Mouse (Mus musculus) lung, postnatal 0 days (tissue): ENCODE measurements at regions not wholly inside any gene's neighbourhood (a gene's known extent, or its start where the extent isn't known, plus 50 kb on each side); places are given as distances from the start of the nearest gene placed in this dataset.

Source experiments
- ATAC-seq: fragments of 200-750 bp; cut with Nextera tagmentation; 2 replicates; pipeline ENCODE4 v1.8.0; 2017; ENCODE audit warnings: moderate library complexity
- DNase-seq: peaks from one replicate; pipeline ENCODE4 v3.0.0-alpha.2; 2016; ENCODE audit warnings: low spot score
- H3K27ac ChIP-seq: fragments of 300-500 bp; sonication (generic); 2 replicates; pipeline ENCODE4 v1.5.1; 2014; ENCODE audit warnings: antibody characterized with exemption, mild to moderate bottlenecking, low read length, mixed read lengths
- H3K27me3 ChIP-seq: fragments of 300-500 bp; sonication (generic); replicated peaks from 2 replicates; pipeline ENCODE4 v1.6.1; 2014; ENCODE audit warnings: low read length, mixed read lengths; ENCODE audit not compliant: insufficient read depth
- H3K36me3 ChIP-seq: fragments of 300-500 bp; sonication (generic); 2 replicates; pipeline ENCODE4 v1.6.1; 2014; ENCODE audit warnings: low read length, mixed read lengths; ENCODE audit not compliant: insufficient read depth
- H3K4me1 ChIP-seq: fragments of 300-500 bp; sonication (generic); 2 replicates; pipeline ENCODE4 v1.6.1; 2014; ENCODE audit warnings: antibody characterized with exemption, low read depth, low read length, mixed read lengths; ENCODE audit not compliant: insufficient read depth
- H3K4me2 ChIP-seq: fragments of 300-500 bp; sonication (generic); replicated peaks from 2 replicates; pipeline ENCODE4 v1.6.1; 2014; ENCODE audit warnings: low read depth, mild to moderate bottlenecking, low read length, moderate library complexity, mixed read lengths
- H3K4me3 ChIP-seq: fragments of 300-500 bp; sonication (generic); 2 replicates; pipeline ENCODE4 v1.5.1; 2014; ENCODE audit warnings: low read depth, low read length
- H3K9ac ChIP-seq: fragments of 300-500 bp; sonication (generic); replicated peaks from 2 replicates; pipeline ENCODE4 v1.6.1; 2014; ENCODE audit warnings: low read depth, mild to moderate bottlenecking
- H3K9me3 ChIP-seq: fragments of 300-500 bp; sonication (generic); 2 replicates; pipeline ENCODE4 v1.6.1; 2016; ENCODE audit warnings: low read length, mixed read lengths
- CTCF ChIP-seq: IDR thresholded peaks from 2 replicates; pipeline ENCODE4 v1.5.1; 2016; ENCODE audit warnings: antibody characterized with exemption, mild to moderate bottlenecking
- EP300 ChIP-seq: IDR thresholded peaks from 2 replicates; pipeline ENCODE4 v1.6.1; 2016; ENCODE audit warnings: antibody characterized with exemption, mild to moderate bottlenecking, control low read depth
- WGBS: fragments of 180-500 bp; shearing (Covaris S2); extraction: QIAGEN DNeasy Blood & Tissue Kit; methylation state at CpG from one replicate; pipeline ENCODE4 v1.1.7; 2014; 5-methylcytosine and 5-hydroxymethylcytosine counted together

DNA sequence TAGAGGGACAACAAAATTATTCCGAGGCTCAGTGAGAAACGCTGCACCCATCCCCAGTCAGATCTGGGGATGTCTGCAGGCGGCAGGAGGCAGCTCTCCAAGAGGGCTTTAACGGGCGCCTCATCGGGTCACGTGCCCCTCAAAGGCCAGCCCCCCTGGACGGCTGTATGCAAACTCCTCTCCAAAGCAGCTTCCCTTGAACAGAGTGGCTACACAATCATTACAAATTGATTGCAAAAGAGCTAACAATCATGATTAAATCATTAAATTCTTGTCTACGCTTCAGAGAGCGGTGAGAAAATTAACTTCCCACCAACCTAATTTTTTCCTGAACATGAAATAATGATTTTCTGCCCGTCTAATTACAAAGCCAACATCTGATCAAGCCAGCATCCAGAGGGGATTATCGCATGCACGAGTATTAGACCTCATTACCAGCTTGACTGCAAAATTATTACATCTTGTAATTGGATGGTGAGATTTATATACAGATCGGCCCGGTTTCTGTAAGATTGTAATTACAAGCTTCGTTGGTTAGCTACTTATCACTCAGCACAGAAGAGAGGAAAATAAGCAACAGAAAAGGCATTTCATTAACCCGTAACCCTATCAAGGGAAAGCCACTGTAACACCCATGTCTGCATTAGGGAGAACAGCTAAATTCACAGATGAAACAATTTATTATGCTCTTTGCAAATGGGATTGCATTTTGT is 128.6 kb upstream of the Irx6 start:
- Histone ChIP-seq H3K27ac (no peak overlapping the region), H3K4me3 (no peak overlapping the region), H3K4me2 (no peak overlapping the region), H3K4me1 (no peaks in the 10 kb centered on the region), H3K27me3 (no peaks in the 10 kb centered on the region), H3K9me3 (no peaks in the 10 kb centered on the region), H3K9ac (no peak overlapping the region), H3K36me3 (no peaks in the 10 kb centered on the region)
- DNase-seq (no peak), ATAC-seq (no peak)
- TF ChIP-seq EP300, result no peak
- TF ChIP-seq CTCF, result no peak
- WGBS, result 50% methylated on average over 17 of the region's 17 CpGs

GRCm38 (mm10) chr8:92555140-92555539 is 118.9 kb upstream of the Irx6 start:
- ATAC-seq, result no peak
- WGBS, result 81% methylated on average over 12 of the region's 12 CpGs

DNA sequence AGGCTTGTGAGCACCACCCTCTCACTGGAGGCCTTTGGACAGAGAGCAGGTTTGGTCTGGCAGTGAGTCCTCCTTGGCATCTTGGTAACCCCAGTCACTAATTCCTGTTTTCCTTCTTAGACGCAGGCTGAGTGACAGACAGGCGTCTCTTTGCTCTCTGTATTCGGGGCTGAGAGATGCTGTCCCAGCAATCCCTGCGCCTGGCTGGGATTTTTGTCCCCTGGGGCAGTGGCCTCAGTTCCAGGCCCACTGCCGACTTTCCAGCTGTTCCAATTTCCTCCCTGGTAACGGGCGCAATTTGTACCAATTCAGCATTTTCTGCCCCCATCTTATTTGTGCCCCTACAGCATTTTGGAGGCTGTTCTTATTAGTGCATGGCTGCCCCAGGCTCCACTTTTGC is 118.5 kb upstream of the Irx6 start:
- TF ChIP-seq EP300 (no peak), CTCF (no peak)
- 81% methylated on average over 7 of the region's 7 CpGs for WGBS
- no peak for ATAC-seq
- no peaks in the 10 kb centered on the region for H3K36me3 ChIP-seq
- no peak overlapping the region for H3K9ac ChIP-seq
- no peak overlapping the region for H3K27ac ChIP-seq
- H3K4me2 ChIP-seq, result no peak overlapping the region
- no peaks in the 10 kb centered on the region for H3K27me3 ChIP-seq
- H3K9me3 ChIP-seq, result no peaks in the 10 kb centered on the region
- H3K4me3 ChIP-seq, result no peak overlapping the region
- DNase-seq, result no peak
- no peaks in the 10 kb centered on the region for H3K4me1 ChIP-seq

More at GRCm38 (mm10) chr8:92555140-92555539, 118.9 kb upstream of the Irx6 start:
- H3K4me1 ChIP-seq, result no peaks in the 10 kb centered on the region
- H3K27me3 ChIP-seq, result no peaks in the 10 kb centered on the region
- H3K9me3 ChIP-seq, result no peaks in the 10 kb centered on the region
- DNase-seq, result no peak
- no peak for TF ChIP-seq EP300
- no peak for TF ChIP-seq CTCF
- H3K4me3 ChIP-seq, result no peak overlapping the region
- H3K9ac ChIP-seq, result no peak overlapping the region
- H3K36me3 ChIP-seq, result no peaks in the 10 kb centered on the region
- no peak overlapping the region for H3K4me2 ChIP-seq
- no peak overlapping the region for H3K27ac ChIP-seq

DNA sequence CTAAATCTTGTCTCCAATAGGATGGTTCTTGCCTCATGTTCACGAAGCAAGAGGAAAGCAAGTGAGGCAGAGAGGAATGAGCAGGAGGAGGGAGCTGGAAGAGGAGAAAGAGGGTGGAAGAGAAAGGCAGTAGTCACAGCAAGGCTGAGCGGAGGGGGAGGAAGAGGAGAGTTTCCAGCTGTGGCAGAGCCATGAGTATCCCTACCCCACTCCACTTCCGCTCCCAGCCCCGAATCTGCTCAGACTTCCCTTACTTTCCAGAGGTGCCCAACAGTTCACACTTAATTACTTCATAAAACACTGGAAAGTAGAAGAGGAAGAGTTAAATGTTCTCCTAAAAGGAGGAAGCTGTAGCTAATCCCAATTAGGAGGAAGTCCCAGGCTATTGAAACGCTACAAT is 111.6 kb upstream of the Irx6 start:
- Histone ChIP-seq H3K9ac (no peak overlapping the region), H3K27ac (no peak overlapping the region), H3K36me3 (no peaks in the 10 kb centered on the region), H3K9me3 (no peaks in the 10 kb centered on the region), H3K4me1 (no peaks in the 10 kb centered on the region), H3K27me3 (no peaks in the 10 kb centered on the region), H3K4me2 (no peak overlapping the region), H3K4me3 (no peak overlapping the region)
- ATAC-seq (no peak), DNase-seq (no peak)
- TF ChIP-seq CTCF, result no peak
- no peak for TF ChIP-seq EP300
- WGBS, result 73% methylated on average over 5 of the region's 5 CpGs

DNA sequence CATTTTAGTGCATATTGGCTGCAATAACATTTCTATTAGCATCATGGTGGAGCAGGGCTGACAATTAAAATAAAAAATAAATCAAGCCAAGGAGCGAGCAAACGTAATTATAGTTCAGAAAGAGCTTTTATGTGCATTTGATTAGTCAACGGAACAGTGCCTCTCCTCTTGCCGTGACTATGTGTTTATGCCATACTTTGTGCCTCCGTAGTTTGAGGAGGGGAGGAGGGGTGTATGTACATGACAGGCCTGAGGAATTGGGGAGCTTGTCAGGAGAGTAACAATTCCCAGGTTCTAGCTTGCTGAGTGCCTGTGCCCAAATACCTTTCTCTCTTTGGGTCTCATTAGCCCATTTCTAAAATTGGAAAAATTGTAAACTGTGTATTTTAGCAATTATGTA is 111.1 kb upstream of the Irx6 start:
- Histone ChIP-seq H3K9ac (no peak overlapping the region), H3K4me3 (no peak overlapping the region), H3K27me3 (no peaks in the 10 kb centered on the region), H3K27ac (no peak overlapping the region), H3K4me2 (no peak overlapping the region), H3K9me3 (no peaks in the 10 kb centered on the region), H3K4me1 (no peaks in the 10 kb centered on the region), H3K36me3 (no peaks in the 10 kb centered on the region)
- ATAC-seq (no peak), DNase-seq (no peak)
- 57% methylated on average over 5 of the region's 5 CpGs for WGBS
- TF ChIP-seq CTCF, result no peak
- TF ChIP-seq EP300, result no peak

DNA sequence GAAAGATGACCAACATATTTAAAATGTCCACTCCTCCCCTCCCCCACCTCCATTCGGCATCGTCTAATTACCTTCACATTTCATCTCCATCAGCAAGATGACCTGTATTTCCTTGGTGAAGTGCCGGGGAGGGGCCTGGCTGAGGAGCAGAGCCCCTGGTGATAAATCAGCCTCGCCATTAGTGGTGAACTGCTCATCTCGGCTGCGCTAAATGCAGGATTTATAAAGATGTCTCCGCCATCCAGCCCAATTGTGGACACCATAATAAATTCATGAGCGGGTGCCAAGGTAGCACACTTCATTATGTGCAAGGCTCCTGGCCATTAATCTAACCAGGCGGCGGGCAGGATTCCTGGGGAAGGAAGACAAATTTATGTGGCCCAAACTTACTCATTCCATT is 104.4 kb upstream of the Irx6 start:
- no peak overlapping the region for H3K4me3 ChIP-seq
- 68% methylated on average over 10 of the region's 10 CpGs for WGBS
- H3K9ac ChIP-seq, result no peak overlapping the region
- no peaks in the 10 kb centered on the region for H3K36me3 ChIP-seq
- DNase-seq, result no peak
- no peak for ATAC-seq
- TF ChIP-seq CTCF (no peak), EP300 (no peak)
- H3K9me3 ChIP-seq, result no peaks in the 10 kb centered on the region
- H3K4me2 ChIP-seq, result no peak overlapping the region
- H3K4me1 ChIP-seq, result no peaks in the 10 kb centered on the region
- no peaks in the 10 kb centered on the region for H3K27me3 ChIP-seq
- no peak overlapping the region for H3K27ac ChIP-seq

DNA sequence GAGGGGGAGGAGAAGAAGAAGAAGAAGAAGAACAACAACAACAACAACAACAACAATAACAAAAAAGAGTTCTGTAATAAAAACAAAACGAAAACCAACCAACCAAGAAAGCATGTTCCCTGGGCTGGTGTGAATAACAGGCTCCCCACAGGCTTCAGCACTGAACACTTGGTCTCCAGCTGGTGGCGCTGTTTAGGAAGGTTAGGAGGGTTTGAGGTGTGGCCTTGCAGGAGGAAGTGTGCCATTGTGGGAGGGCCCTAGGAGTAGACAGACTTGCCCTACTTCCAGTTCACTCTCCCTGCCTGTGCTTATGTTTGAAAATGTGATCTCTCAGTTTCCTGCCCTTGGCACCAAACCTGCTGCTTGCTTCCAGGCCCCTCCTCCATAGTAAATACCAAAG is 94.6 kb upstream of the Irx6 start:
- H3K9me3 ChIP-seq, result no peaks in the 10 kb centered on the region
- H3K4me3 ChIP-seq, result no peak overlapping the region
- TF ChIP-seq EP300 (no peak), CTCF (peak; percentile 41)
- no peaks in the 10 kb centered on the region for H3K27me3 ChIP-seq
- no peak overlapping the region for H3K27ac ChIP-seq
- 0 out of 2 replicates have a peak, but pooled peaks have one; percentile 16 for ATAC-seq
- peak; percentile 45 for DNase-seq
- 56% methylated on average over 2 of the region's 2 CpGs for WGBS
- no peak overlapping the region for H3K4me2 ChIP-seq
- no peaks in the 10 kb centered on the region for H3K36me3 ChIP-seq
- no peaks in the 10 kb centered on the region for H3K4me1 ChIP-seq
- H3K9ac ChIP-seq, result no peak overlapping the region
